Mouse (Mus musculus): ENCODE results near the gene Hhip.

- no peak for TF ChIP-seq CTCF (IDR thresholded peaks at IDR 0.05; ENCODE audit: extremely low read depth, insufficient read length, insufficient replicate concordance, low read depth, low read length)
- TF ChIP-seq POLR2A (IDR thresholded peaks at IDR 0.05; ENCODE audit: low read depth, low read length), result no peak
Measured at GRCm38 (mm10) chr8:79935793-79936192, 122.0 kb downstream of the Hhip start.

All from small intestine, adult 2 months (tissue).